Mouse (Mus musculus) CH12.LX (cell line): ENCODE results near the gene Itgb7.

Experiments
- CHD1 ChIP-seq: IDR thresholded peaks from 2 replicates; pipeline ENCODE4 v1.6.1; 2012; ENCODE audit warnings: low read depth, low read length, improper control_type of control experiment, inconsistent platforms
- CHD2 ChIP-seq: IDR thresholded peaks from 2 replicates; pipeline ENCODE4 v1.6.1; 2011; ENCODE audit warnings: low read length, improper control_type of control experiment
- CTCF ChIP-seq, 2 experiments: IDR thresholded peaks in 1 of 2; conservative IDR thresholded peaks in 1 of 2; 2 replicates each; pipeline ENCODE4 v1.5.1; 2011 to 2012; ENCODE audit warnings: low read depth in 2 of 2, low read length in 2 of 2, improper control_type of control experiment in 1 of 2, inconsistent platforms in 1 of 2, mild to moderate bottlenecking in 1 of 2, moderate library complexity in 1 of 2
- EP300 ChIP-seq: IDR thresholded peaks from 2 replicates; pipeline ENCODE4 v1.6.1; 2011; ENCODE audit warnings: low read length, improper control_type of control experiment
- HCFC1 ChIP-seq: IDR thresholded peaks from 2 replicates; pipeline ENCODE4 v1.6.1; 2012; ENCODE audit warnings: low read depth, mild to moderate bottlenecking, inconsistent platforms, low read length, improper control_type of control experiment
- JUN ChIP-seq: IDR thresholded peaks from 2 replicates; pipeline ENCODE4 v1.6.1; 2011; ENCODE audit warnings: low read depth, mild to moderate bottlenecking, low read length, improper control_type of control experiment, moderate library complexity; ENCODE audit not compliant: insufficient read depth
- MEF2A ChIP-seq: IDR thresholded peaks from 2 replicates; pipeline ENCODE4 v1.6.1; 2014; ENCODE audit warnings: low read depth, mild to moderate bottlenecking, inconsistent platforms, low read length, improper control_type of control experiment, borderline replicate concordance
- MXI1 ChIP-seq: IDR thresholded peaks from 2 replicates; pipeline ENCODE4 v1.6.1; 2011; ENCODE audit warnings: mild to moderate bottlenecking, low read depth, low read length, improper control_type of control experiment
- NRF1 ChIP-seq: IDR thresholded peaks from 2 replicates; pipeline ENCODE4 v1.6.1; 2014; ENCODE audit warnings: low read depth, mild to moderate bottlenecking, inconsistent platforms, low read length, improper control_type of control experiment, moderate library complexity
- POLR2A ChIP-seq: IDR thresholded peaks from 2 replicates; pipeline ENCODE4 v1.6.1; 2011; ENCODE audit warnings: low read depth, mild to moderate bottlenecking, improper control_type of control experiment, low read length
- POLR2AphosphoS2 ChIP-seq: IDR thresholded peaks from 2 replicates; pipeline ENCODE4 v1.6.1; 2011; ENCODE audit warnings: low read depth, low read length, improper control_type of control experiment
- SMC3 ChIP-seq: IDR thresholded peaks from 2 replicates; pipeline ENCODE4 v1.6.1; 2011; ENCODE audit warnings: low read depth, low read length, improper control_type of control experiment
- ZKSCAN1 ChIP-seq: IDR thresholded peaks from 2 replicates; pipeline ENCODE4 v1.6.1; 2012; ENCODE audit warnings: low read depth, inconsistent platforms, low read length, improper control_type of control experiment, borderline replicate concordance
- ZNF384 ChIP-seq: IDR thresholded peaks from 2 replicates; pipeline ENCODE4 v1.6.1; 2012; ENCODE audit warnings: low read depth, low read length, improper control_type of control experiment, inconsistent platforms

GRCm38 (mm10) chr15:102194439-102194838 is 37.3 kb downstream of the Itgb7 start:
- TF ChIP-seq POLR2A (no peak), ZKSCAN1 (no peak), EP300 (no peak), POLR2AphosphoS2 (no peak), CTCF (conservative IDR thresholded peaks at IDR 0.05 in 1 of 2, IDR thresholded peaks at IDR 0.05 in 1 of 2; ENCODE audit: low read depth in 2 of 2, low read length in 2 of 2) (no peak), CHD1 (no peak), CHD2 (no peak), NRF1 (no peak), ZNF384 (no peak), MXI1 (no peak), JUN (no peak), SMC3 (no peak), MEF2A (no peak), HCFC1 (no peak)
